Mouse (Mus musculus) thymus, postnatal 25 days (tissue): ENCODE results near the gene Hoxd9.

Experiments
- DNase-seq: peaks from one replicate; pipeline ENCODE4 v3.0.0; 2022

Gene Hoxd9

GRCm38 (mm10) chr2:74714881-74715280 lies 17.4 kb downstream of the Hoxd9 start:
- DNase-seq, result no peak

DNA sequence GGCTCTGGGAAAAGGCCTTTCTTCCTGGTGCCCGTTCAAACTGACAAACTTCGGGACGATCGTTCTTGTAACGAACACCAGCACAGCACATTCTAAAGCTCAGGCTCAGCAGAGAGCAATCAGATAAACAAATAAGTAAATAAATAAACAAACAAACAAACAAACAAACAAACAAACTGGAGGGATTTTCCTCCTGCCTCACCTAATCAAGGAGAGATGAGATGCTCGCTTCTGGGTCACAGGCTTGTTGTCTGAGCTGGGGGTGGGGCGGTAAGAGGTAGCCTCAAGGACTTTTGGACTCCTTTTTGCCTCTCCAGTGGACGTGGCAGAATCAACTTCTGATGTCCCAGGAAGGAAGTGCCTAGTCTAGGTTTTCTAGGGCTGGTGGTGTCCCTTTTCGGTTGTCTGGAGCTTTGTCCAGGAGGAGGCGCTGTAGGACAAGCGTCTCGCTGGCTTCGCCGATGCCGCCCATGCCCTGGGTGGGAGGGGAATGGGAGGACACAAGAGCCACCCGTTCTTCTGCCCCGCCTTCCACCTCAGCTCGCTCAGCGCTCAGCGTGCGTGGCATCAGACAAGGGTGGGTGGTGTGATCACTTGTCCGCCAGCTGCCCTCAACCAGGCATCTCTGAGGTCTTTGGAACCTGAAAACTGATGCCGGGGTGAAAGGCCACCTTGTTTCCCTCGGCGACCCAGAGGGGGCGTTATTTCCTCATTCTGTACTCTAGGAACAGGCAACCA lies 18.1 kb downstream of the Hoxd9 start:
- peak; percentile 79 for DNase-seq

- DNase-seq, result no peak
Observed at GRCm38 (mm10) chr2:74720384-74720783, 22.9 kb downstream of the Hoxd9 start.

GRCm38 (mm10) chr2:74720955-74721491 lies 23.5 kb downstream of the Hoxd9 start:
- no peak for DNase-seq

GRCm38 (mm10) chr2:74721882-74722281 lies 24.4 kb downstream of the Hoxd9 start:
- no peak for DNase-seq

- no peak for DNase-seq
Observed at GRCm38 (mm10) chr2:74722949-74723348, 25.4 kb downstream of the Hoxd9 start.

DNA sequence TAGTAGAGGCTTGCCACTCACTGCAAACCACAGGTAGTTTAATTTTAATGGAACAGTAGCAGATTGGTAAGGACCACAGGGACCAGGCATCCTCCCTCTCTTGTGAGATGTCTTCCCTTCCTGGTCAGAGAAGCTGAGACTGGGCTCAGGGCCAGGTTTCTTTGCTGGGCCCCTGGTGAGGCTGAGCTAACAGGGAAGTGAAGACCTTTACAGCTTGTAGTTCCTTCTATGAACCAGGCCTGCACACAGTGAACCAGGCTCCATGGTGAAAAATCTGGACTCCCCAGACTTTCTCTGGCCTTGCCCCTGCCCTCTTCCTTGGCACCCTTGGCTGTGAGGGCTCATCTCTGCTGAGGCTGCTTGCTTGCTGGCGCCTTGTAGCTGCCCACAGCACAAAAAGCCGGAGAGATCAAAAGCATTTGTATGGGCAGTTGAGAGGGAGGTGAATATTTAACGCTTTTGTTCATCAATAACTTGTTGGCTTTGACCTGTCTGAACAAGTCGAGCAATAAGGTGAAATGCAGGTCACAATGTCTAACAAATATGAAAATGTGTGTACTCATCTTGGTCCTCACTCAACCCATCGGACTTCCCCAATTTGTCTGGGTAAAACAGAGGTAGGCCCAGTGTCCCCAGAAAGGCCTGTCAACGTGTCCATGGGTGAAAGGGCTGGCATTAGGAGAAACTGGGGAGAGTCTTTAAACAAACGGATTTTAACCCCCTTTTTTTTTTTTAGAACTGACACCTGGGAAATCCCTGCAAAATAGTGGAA lies 26.9 kb downstream of the Hoxd9 start:
- no peak for DNase-seq

DNA sequence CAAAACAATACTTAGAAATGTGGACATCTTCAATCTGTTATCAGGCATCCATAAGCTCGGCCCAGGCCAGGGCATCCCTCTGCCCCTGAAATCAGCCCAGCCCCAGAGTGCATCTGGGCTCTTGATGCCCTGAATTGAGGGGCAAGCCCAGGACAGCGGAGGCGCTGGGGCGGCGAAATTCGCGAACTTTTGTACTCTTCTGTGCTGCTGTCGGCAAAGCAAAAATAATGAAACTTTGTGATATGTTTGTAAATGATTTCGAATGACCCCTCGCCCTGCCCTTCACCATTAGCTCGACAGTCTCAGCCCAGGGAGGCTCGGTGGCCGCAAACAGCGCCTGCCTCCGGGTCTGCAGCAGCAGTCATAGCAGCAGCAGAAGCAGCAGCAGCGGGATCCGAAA lies 27.6 kb downstream of the Hoxd9 start:
- no peak for DNase-seq

GRCm38 (mm10) chr2:74726551-74726950 lies 29.0 kb downstream of the Hoxd9 start, which contains the start of gene Gm28230:
Gene Gm28230, plus strand, starts transcription at chr2:74726728.
- no peak for DNase-seq

GRCm38 (mm10) chr2:74726973-74727639 lies 29.6 kb downstream of the Hoxd9 start:
- DNase-seq, result no peak

GRCm38 (mm10) chr2:74727640-74728302 lies 30.2 kb downstream of the Hoxd9 start:
- no peak for DNase-seq

DNA sequence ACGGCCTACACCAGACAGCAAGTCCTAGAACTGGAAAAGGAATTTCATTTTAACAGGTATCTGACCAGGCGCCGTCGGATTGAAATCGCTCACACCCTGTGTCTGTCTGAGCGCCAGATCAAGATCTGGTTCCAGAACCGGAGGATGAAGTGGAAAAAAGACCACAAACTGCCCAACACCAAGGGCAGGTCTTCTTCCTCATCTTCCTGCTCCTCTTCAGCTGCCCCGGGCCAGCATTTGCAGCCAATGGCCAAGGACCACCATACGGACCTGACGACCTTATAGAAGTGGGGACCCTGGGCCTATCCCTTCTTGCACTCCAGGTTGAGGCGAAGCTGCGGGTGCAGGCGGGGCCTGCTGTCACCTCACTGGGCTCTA lies 30.8 kb downstream of the Hoxd9 start:
- DNase-seq, result no peak

DNA sequence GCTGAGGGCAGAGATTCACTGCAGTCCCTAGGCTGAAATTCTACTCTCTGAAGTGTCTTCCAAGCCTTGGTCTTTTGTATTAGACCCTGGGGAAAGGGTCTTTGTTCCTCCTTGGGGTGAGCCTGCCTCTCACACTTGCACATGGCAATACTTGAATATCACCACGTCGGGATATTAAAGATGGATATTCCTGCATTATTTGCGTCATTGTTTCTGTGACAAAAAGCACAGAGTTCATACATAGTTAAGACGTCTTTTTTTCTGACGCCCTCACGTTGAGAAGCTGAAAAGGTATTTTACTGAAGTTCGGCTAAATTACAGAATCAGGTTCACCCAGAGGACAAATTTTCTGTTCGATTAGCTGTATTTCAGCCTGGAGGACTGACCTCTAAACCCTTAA lies 32.8 kb downstream of the Hoxd9 start:
- DNase-seq, result no peak

DNA sequence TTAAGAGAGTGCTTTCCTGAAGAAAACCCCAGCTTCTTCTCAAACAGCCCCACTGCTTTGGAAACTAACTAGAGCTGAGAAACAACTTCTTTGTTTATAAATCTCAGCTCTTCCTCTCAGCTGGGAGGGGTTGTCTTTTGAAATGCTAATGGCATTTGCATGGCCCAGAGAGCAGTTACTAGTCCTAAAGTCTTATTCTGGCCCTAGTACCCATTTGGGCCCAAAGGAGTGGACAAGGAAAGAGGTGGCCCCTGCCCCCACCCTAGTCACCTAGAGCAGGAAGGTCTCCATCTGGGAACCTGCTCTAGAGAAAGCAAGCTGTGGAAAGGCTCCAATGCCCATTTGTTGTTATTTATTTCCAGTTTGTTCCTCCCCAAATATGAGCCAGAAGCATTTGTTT lies 33.5 kb downstream of the Hoxd9 start:
- no peak for DNase-seq

- DNase-seq, result no peak
Observed at GRCm38 (mm10) chr2:74731799-74732512, 34.4 kb downstream of the Hoxd9 start.

GRCm38 (mm10) chr2:74732513-74733316 lies 35.2 kb downstream of the Hoxd9 start:
- DNase-seq, result no peak

- no peak for DNase-seq
Observed at GRCm38 (mm10) chr2:74733317-74733661, 35.8 kb downstream of the Hoxd9 start.

DNA sequence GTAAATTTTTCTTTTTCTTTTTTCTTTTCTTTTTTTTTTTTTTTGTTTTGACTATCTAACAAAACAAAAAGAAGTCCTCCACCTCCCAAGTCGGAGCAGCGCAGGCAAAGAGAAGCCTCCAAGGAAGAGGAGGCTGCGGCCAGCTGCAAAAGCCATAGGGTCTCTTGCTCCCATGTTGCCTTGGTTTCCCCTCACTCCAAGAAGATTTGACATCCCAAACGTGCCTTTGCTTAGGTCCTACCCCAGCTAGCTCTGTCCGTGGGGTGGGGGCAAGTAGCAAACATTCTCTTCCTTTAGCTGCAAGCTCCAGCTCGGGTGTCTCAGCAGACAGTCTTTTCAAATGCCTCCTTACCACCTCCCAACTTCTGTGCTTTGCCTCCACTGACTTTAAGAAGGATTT lies 36.2 kb downstream of the Hoxd9 start:
- DNase-seq, result no peak

DNA sequence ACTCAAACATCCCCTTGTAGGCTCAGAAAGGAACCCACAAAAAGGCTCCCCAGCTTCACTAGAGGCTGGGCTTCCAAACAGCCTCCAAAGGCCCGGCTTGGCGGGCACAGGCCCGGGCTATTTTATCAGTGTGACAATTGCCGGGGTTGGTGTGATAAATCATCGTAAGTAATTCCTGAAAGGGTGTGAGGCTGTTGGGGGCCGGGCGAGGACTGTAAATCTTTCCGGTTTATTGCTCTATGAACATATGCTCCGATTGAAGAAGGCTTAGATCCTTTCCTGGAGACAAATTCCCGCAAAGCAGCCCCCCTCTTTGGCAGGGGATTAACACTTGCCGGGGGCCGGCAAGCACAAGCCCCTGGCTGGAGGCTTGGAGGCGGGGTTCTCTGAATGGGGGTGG lies 36.9 kb downstream of the Hoxd9 start:
- DNase-seq, result no peak

DNA sequence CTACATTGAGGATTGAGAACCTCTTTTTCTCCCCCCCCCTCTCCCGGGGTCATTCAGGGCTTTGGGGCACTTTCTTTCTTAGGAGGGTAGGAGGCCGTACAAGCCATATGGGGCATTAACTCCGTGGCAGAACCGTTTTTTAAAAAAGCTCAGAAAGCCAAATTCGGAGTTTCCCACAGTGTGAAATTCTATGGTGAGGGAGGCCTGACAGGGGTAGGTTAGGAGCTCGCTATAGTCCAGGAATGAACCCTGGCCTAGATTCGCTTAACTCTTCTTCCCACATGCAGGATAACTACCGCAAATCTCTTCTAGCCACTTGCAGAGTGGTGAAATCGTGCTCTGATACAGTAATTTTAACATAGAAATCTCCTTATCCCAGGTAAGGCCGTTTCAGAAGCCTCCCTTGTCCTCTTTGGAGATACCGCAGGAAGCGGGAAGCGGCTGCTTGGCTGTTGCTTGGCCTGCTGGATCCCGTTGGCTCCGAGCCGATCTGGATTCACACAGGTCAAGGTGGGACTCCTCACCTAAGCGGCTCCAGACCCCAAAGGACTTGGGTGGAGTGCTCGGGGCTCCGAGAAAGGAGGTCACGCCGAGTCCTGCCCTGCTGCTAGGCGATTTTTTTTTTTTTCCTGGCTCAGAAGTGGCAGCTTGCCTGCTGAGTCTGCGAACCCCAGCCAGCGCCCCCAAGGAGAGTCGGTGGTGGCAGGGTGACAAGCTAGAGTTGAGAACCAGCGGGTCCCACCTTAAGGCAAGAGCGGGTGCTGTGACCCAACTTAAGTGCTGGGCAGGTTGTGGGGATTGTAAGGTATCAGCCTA lies 37.7 kb downstream of the Hoxd9 start:
- no peak for DNase-seq
